Mouse (Mus musculus) cortical plate, adult 2 months (tissue): ENCODE data around the gene Tpx2.

Experiments used
- CTCF ChIP-seq: fragments of 200-500 bp; IDR thresholded peaks from 2 replicates; pipeline ENCODE4 v1.5.1; 2011; ENCODE audit warnings: mild to moderate bottlenecking, control low read depth, low read length; ENCODE audit not compliant: insufficient read depth; ENCODE audit errors: extremely low read depth
- POLR2A ChIP-seq: fragments of 200-500 bp; IDR thresholded peaks from 2 replicates; pipeline ENCODE4 v1.6.1; 2011; ENCODE audit warnings: mild to moderate bottlenecking, low read length, control low read depth; ENCODE audit not compliant: insufficient read depth; ENCODE audit errors: extremely low read depth

DNA sequence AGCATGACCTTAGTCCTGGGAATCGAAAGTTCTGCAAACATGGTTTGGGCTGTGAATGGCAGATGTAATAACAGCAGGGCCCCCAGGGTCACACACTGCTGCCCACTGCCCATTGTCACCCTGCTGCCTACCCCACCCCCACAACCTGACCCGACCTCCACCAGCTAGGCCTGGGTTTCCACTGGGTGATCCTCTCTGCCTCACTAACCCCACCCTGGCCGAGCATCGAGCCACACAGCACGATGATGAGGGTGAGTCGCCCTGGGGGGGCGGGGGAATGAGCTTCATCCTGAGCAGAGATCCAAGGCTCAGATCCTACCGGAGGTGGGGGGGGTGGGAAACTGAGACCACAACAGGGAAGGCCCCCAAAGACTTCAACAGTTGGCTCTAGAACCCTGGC, 76.4 kb downstream of the Tpx2 start:
- TF ChIP-seq POLR2A (no peak), CTCF (no peak)
